Mouse (Mus musculus) stomach, postnatal 0 days (tissue): Measurements from ENCODE around the gene Akap13.

ENCODE experiments used
- CTCF ChIP-seq: IDR thresholded peaks from 2 replicates; pipeline ENCODE4 v1.5.1; 2016; ENCODE audit warnings: antibody characterized with exemption, low read depth, mild to moderate bottlenecking, moderate library complexity
- EP300 ChIP-seq: optimal IDR thresholded peaks from 2 replicates; pipeline ENCODE3; 2016; ENCODE audit warnings: antibody characterized with exemption

GRCm38 (mm10) chr7:75587727-75588126, 132.4 kb downstream of the Akap13 start:
- TF ChIP-seq CTCF, result no peak
- no peak for TF ChIP-seq EP300
